Mouse (Mus musculus) stomach, postnatal 0 days (tissue): ENCODE results near the gene Chkb.

Source experiments
- CTCF ChIP-seq: IDR thresholded peaks from 2 replicates; pipeline ENCODE4 v1.5.1; 2016; ENCODE audit warnings: antibody characterized with exemption, low read depth, mild to moderate bottlenecking, moderate library complexity
- EP300 ChIP-seq: optimal IDR thresholded peaks from 2 replicates; pipeline ENCODE3; 2016; ENCODE audit warnings: antibody characterized with exemption

DNA sequence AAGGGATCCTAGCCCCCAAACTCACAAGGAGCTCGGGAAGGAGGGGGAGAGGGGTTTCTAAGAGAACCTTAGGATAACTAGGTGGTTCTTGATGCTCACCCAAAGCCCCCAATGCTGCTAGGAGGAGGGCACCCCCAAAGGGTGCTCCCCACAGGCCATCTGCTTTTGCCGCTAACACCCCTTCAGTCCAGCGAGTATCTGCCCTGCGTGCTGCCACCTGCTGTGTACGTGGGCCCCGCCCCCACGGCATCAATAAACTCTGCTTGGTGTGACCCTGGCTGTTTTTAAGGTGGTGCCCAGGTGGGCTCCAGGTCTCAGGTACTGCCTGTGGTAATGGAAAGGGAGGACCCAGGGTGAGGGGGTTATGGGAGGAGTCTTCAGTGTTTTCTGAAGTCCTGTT, 32.5 kb upstream of the Chkb start:
- TF ChIP-seq CTCF, result no peak
- TF ChIP-seq EP300, result no peak
